Mouse (Mus musculus) brain, adult 2 months (tissue): ENCODE data around the gene Nudt8.

ENCODE experiments used
- DNase-seq: peaks from one replicate; pipeline ENCODE4 v3.0.0; 2011; ENCODE audit warnings: low read depth, low spot score

The Nudt8 gene

GRCm38 (mm10) chr19:4051016-4051415 is 50.6 kb downstream of the Nudt8 start:
- no peak for DNase-seq
